ENCODE assay signal across 8 mouse cellular contexts in the genomic region with DNA sequence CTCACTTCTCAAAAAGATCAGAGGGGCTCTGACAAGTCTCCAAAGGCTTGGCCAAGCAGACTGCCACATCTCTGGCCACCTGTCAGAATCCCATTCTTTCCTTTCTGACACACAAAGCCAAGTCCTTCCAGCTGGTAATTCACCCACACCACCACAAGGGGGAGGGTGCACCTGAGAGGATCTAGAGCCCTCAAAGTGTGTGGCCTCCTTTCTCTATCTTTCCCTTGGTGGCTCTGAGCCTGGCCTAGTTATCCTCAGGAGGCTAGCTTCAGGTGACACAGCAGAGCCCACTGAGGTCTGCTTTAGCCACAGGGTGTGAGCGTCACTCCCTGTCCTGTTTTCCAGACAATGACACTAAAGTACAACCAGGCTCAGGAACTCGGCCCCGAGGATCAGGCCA. TPM values are rescaled to one million over a fixed set of nuclear protein-coding genes. Genes with fewer than 3 reads are reported as not detected.
DNase-seq lines count a peak whose midpoint lies in the region; ATAC-seq lines count a peak whose summit lies in the region.

No protein-coding gene starts in this region.

- peaks cover 29% of the 10 kb centered on the region for H3K36me3 ChIP-seq in liver, embryonic 11.5 days (ENCODE audit: control insufficient read depth, insufficient read depth, low read length)
- H3K36me3 ChIP-seq in liver, embryonic 13.5 days = peaks cover 83% of the 10 kb centered on the region

- no peaks in the 10 kb centered on the region for H3K9me3 ChIP-seq in liver, embryonic 11.5 days (ENCODE audit: control insufficient read depth, low read length)
- H3K9me3 ChIP-seq in liver, embryonic 13.5 days (replicated peaks) = no peaks in the 10 kb centered on the region

- no peaks in the 10 kb centered on the region for H3K27me3 ChIP-seq in liver, embryonic 11.5 days (replicated peaks; ENCODE audit: control insufficient read depth, insufficient read depth, low read length)
- no peaks in the 10 kb centered on the region for H3K27me3 ChIP-seq in liver, embryonic 13.5 days

- H3K4me2 ChIP-seq in liver, embryonic 11.5 days = no peak overlapping the region
- no peak overlapping the region for H3K4me2 ChIP-seq in liver, embryonic 13.5 days

- H3K4me1 ChIP-seq in liver, embryonic 11.5 days (replicated peaks; ENCODE audit: control insufficient read depth, insufficient read depth, low read length) = 0 out of 2 replicates have a peak, but pooled peaks cover 3% of the 10 kb centered on the region
- H3K4me1 ChIP-seq in liver, embryonic 13.5 days (replicated peaks) = peaks cover 31% of the 10 kb centered on the region

- H3K27ac ChIP-seq in liver, embryonic 11.5 days (ENCODE audit: low read depth, low read length) = no peak overlapping the region
- 0 out of 2 replicates have a peak overlapping the region, but pooled peaks have one; percentile 13 for H3K27ac ChIP-seq in liver, embryonic 13.5 days

- no peak for ATAC-seq in liver, embryonic 11.5 days (replicated peaks; ENCODE audit: low FRiP score)
- ATAC-seq in liver, embryonic 13.5 days (ENCODE audit: low read depth) = peak; percentile 34; the same call in 1 of the 2 replicates
- ATAC-seq in monocyte, adult 5-6 weeks (replicated peaks; ENCODE audit: insufficient number of reproducible peaks, low FRiP score, low TSS enrichment, poor library complexity, severe bottlenecking) = no peak

- 83% methylated on average over 3 of the region's 3 CpGs for WGBS in liver, embryonic 11.5 days
- WGBS in liver, embryonic 13.5 days (ENCODE audit: insufficient replicate concordance) = 86% methylated on average over 3 of the region's 3 CpGs

- intact Hi-C loops in heart, postnatal 10 days (cut with DNase I) = loop anchor here (5.0 kb wide), 1 partner anchor 201 kb away; a partner anchor contains a TSS

- no peak overlapping the region for H3K4me3 ChIP-seq in liver, embryonic 11.5 days (ENCODE audit: low read depth, low read length)
- no peak overlapping the region for H3K4me3 ChIP-seq in liver, embryonic 13.5 days (replicated peaks)

- peak; percentile 79 for DNase-seq in liver
- DNase-seq in liver, embryonic 11.5 days (ENCODE audit: low spot score) = no peak
- DNase-seq in T-cell, adult 2 months (ENCODE audit: low spot score) = peak; percentile 56
- DNase-seq in cerebellum, postnatal 36 days = peak; percentile 75 to 78
- DNase-seq in heart, postnatal 10 days = peak; percentile 64 to 78
- DNase-seq in liver, embryonic 13.5 days = no peak
- DNase-seq in retina, embryonic 14.5 days (ENCODE audit: low spot score) = peak; percentile 78

- no peak overlapping the region for H3K9ac ChIP-seq in liver, embryonic 11.5 days (ENCODE audit: low read depth, low read length)
- no peak overlapping the region; the same call in 1 of the 2 replicates for H3K9ac ChIP-seq in liver, embryonic 13.5 days

RNA-seq across cellular contexts. Expression of a gene that starts 7.6 kb away (rescaled TPM):
- polyA plus RNA-seq in liver, embryonic 11.5 days (2014; fragmentation: Nextera tagmentation; extraction: Ambion mirVana) = 8.3 and 8.4 TPM in 2 replicates
- 10 to 100 TPM; 25.9 to 26.3 TPM for total RNA-seq in heart, postnatal 10 days (2021)
- 4.1 TPM in 2 replicates for polyA plus RNA-seq in liver, embryonic 13.5 days (2015; fragmentation: Nextera tagmentation; extraction: Ambion mirVana)
- 2.9 to 6.0 TPM (median 5.5 TPM) in 3 replicates for total RNA-seq in monocyte, adult 5-6 weeks (2017)

RNA-seq across cellular contexts. Expression of a gene that starts 11.4 kb away (rescaled TPM):
- 23.2 and 23.6 TPM in 2 replicates for polyA plus RNA-seq in liver, embryonic 11.5 days (2014; fragmentation: Nextera tagmentation; extraction: Ambion mirVana)
- 10 to 100 TPM; 12.6 to 13.4 TPM for total RNA-seq in heart, postnatal 10 days (2021)
- polyA plus RNA-seq in liver, embryonic 13.5 days (2015; fragmentation: Nextera tagmentation; extraction: Ambion mirVana) = 18.8 and 20.3 TPM in 2 replicates
- total RNA-seq in monocyte, adult 5-6 weeks (2017) = 31.0 to 45.3 TPM (median 42.4 TPM) in 3 replicates

RNA-seq across cellular contexts. Expression of a gene that starts 11.7 kb away (rescaled TPM):
- polyA plus RNA-seq in liver, embryonic 11.5 days (2014; fragmentation: Nextera tagmentation; extraction: Ambion mirVana) = 7.3 and 8.7 TPM in 2 replicates
- 1 to 10 TPM; 2.1 to 2.9 TPM for total RNA-seq in heart, postnatal 10 days (2021)
- 4.3 and 5.1 TPM in 2 replicates for polyA plus RNA-seq in liver, embryonic 13.5 days (2015; fragmentation: Nextera tagmentation; extraction: Ambion mirVana)
- total RNA-seq in monocyte, adult 5-6 weeks (2017) = 1.2 to 5.3 TPM (median 1.9 TPM) in 3 replicates

RNA-seq across cellular contexts. Expression of a gene that starts 13.5 kb away (rescaled TPM):
- polyA plus RNA-seq in liver, embryonic 11.5 days (2014; fragmentation: Nextera tagmentation; extraction: Ambion mirVana) = 0.47 and 1.1 TPM in 2 replicates
- under 1 TPM in 1 of 2 experiments, not detected in 1; 0.52 TPM for total RNA-seq in heart, postnatal 10 days (2021)
- polyA plus RNA-seq in liver, embryonic 13.5 days (2015; fragmentation: Nextera tagmentation; extraction: Ambion mirVana) = 5.1 and 8.4 TPM in 2 replicates
- not detected in 3 replicates for total RNA-seq in monocyte, adult 5-6 weeks (2017)

RNA-seq across cellular contexts. Expression of a gene that starts 23.5 kb away (rescaled TPM):
- 482 and 522 TPM in 2 replicates for polyA plus RNA-seq in liver, embryonic 11.5 days (2014; fragmentation: Nextera tagmentation; extraction: Ambion mirVana)
- total RNA-seq in heart, postnatal 10 days (2021) = 10 to 100 TPM; 31.7 to 32.5 TPM
- polyA plus RNA-seq in liver, embryonic 13.5 days (2015; fragmentation: Nextera tagmentation; extraction: Ambion mirVana) = 762 and 764 TPM in 2 replicates
- total RNA-seq in monocyte, adult 5-6 weeks (2017) = 2.7 to 5.1 TPM (median 3.5 TPM) in 3 replicates

Comparison
In these comparisons a context has a peak if more than half of its experiments do, and no peak if none do; other contexts are left out.
1. DNase-seq: peak in liver (single experiment), T-cell, adult 2 months (single experiment), cerebellum, postnatal 36 days (2 of 2), heart, postnatal 10 days (2 of 2) and retina, embryonic 14.5 days (single experiment); none in liver, embryonic 11.5 days (single experiment) and liver, embryonic 13.5 days (single experiment).